25 mouse cellular contexts compared by ENCODE assay signal in genomic region chr6:135520868-135521267, GRCm38 (mm10).
DNase-seq lines count a peak whose midpoint lies in the region; ATAC-seq and TF ChIP-seq lines count a peak whose summit lies in the region.
"Had no signal": no experiment of that assay in that cellular context is flagged by ENCODE, and none has a peak within 500 bp of the region (broad histone marks: within the 10 kb centered on the region; RNA-seq: fewer than 3 reads in every experiment).

No protein-coding gene starts in this region.

- no peaks in the 10 kb centered on the region for H3K27me3 ChIP-seq in kidney, adult 2 months (replicated peaks; ENCODE audit: control insufficient read depth, insufficient read depth, low read length)
- H3K27me3 ChIP-seq in intestine, embryonic 16.5 days (replicated peaks; ENCODE audit: control insufficient read depth, insufficient read depth, low read length), result no peaks in the 10 kb centered on the region
- H3K27me3 ChIP-seq: CH12.LX; heart, embryonic 12.5 days; heart, embryonic 15.5 days; Patski had no signal

- no peak overlapping the region for H3K9ac ChIP-seq in intestine, embryonic 16.5 days (ENCODE audit: low read depth, low read length)
- H3K9ac ChIP-seq: heart, embryonic 12.5 days; heart, embryonic 15.5 days; hindbrain, embryonic 13.5 days had no signal

- peak; percentile 29 for DNase-seq in kidney, adult 2 months
- DNase-seq in kidney, postnatal 10 days, result no peak
- DNase-seq in kidney, postnatal 36 days, result peak; percentile 14 to 22
- DNase-seq in kidney, adult 11 months, result no peak
- DNase-seq: adrenal gland, postnatal 10 days; adrenal gland, postnatal 36 days; B cell, adult 2 months; cerebellum, adult 18-20 months; cerebellum, adult 9-10 months; cerebellum, postnatal 14 days; gastrocnemius, postnatal 25 days; heart, adult 18-20 months; heart, postnatal 10 days; heart, postnatal 36 days had no signal

- H3K36me3 ChIP-seq in kidney, adult 2 months (ENCODE audit: control insufficient read depth, insufficient read depth, low read length), result no peaks in the 10 kb centered on the region
- no peaks in the 10 kb centered on the region for H3K36me3 ChIP-seq in intestine, embryonic 16.5 days (ENCODE audit: control insufficient read depth, insufficient read depth, low read length)
- H3K36me3 ChIP-seq: G1E; heart, embryonic 12.5 days; heart, embryonic 15.5 days; hindbrain, embryonic 10.5 days; hindbrain, embryonic 13.5 days had no signal

- TF ChIP-seq CTCF in kidney, adult 2 months (conservative IDR thresholded peaks at IDR 0.05; ENCODE audit: insufficient read depth, insufficient read length, low read depth, low read length), result no peak

- no peaks in the 10 kb centered on the region for H3K9me3 ChIP-seq in intestine, embryonic 16.5 days (ENCODE audit: control insufficient read depth, low read length)
- H3K9me3 ChIP-seq: heart, embryonic 12.5 days; heart, embryonic 15.5 days; hindbrain, embryonic 10.5 days; hindbrain, embryonic 13.5 days had no signal

- peak; percentile 65 for ATAC-seq in intestine, embryonic 16.5 days
- ATAC-seq in megakaryocyte, adult 5-6 weeks (ENCODE audit: poor library complexity, severe bottlenecking), result no peak
- ATAC-seq: forebrain, embryonic 14.5 days; hindbrain, embryonic 16.5 days; Patski had no signal

- TF ChIP-seq POLR2A in kidney, adult 2 months (IDR thresholded peaks at IDR 0.05; ENCODE audit: low read depth, low read length), result no peak

- H3K4me1 ChIP-seq in kidney, adult 2 months (ENCODE audit: control insufficient read depth, insufficient read depth, low read length), result no peaks in the 10 kb centered on the region
- H3K4me1 ChIP-seq in intestine, embryonic 16.5 days (ENCODE audit: control insufficient read depth, insufficient read depth, low read length), result no peaks in the 10 kb centered on the region; the same call in 1 of the 2 replicates

- no peak overlapping the region for H3K27ac ChIP-seq in kidney, adult 2 months (ENCODE audit: insufficient read depth, low read depth, low read length)
- H3K27ac ChIP-seq in intestine, embryonic 16.5 days (ENCODE audit: low read length), result no peak overlapping the region
- H3K27ac ChIP-seq: heart, embryonic 15.5 days; hindbrain, embryonic 10.5 days; hindbrain, embryonic 13.5 days had no signal

- WGBS in kidney, adult 2 months, result 51% methylated on average over 2 of the region's 2 CpGs
- WGBS in intestine, embryonic 16.5 days, result 70% methylated on average over 2 of the region's 2 CpGs

- H3K4me3 ChIP-seq in kidney, adult 2 months (ENCODE audit: insufficient read depth, low read depth, low read length), result no peak overlapping the region
- no peak overlapping the region for H3K4me3 ChIP-seq in intestine, embryonic 16.5 days (ENCODE audit: low read length)
- H3K4me3 ChIP-seq: heart, embryonic 12.5 days; heart, embryonic 15.5 days; hindbrain, embryonic 10.5 days; hindbrain, embryonic 13.5 days had no signal

- no peak overlapping the region for H3K4me2 ChIP-seq in intestine, embryonic 16.5 days (ENCODE audit: low read depth, low read length)
- H3K4me2 ChIP-seq: heart, embryonic 12.5 days; heart, embryonic 15.5 days; hindbrain, embryonic 13.5 days had no signal

Comparison
In these comparisons a context has a peak if more than half of its experiments do, and no peak if none do; other contexts are left out.
1. DNase-seq: peak in kidney, adult 2 months (single experiment) and kidney, postnatal 36 days (2 of 2); none in kidney, postnatal 10 days (single experiment) and kidney, adult 11 months (single experiment).